8 mouse cellular contexts compared by ENCODE assay signal in the genomic region with DNA sequence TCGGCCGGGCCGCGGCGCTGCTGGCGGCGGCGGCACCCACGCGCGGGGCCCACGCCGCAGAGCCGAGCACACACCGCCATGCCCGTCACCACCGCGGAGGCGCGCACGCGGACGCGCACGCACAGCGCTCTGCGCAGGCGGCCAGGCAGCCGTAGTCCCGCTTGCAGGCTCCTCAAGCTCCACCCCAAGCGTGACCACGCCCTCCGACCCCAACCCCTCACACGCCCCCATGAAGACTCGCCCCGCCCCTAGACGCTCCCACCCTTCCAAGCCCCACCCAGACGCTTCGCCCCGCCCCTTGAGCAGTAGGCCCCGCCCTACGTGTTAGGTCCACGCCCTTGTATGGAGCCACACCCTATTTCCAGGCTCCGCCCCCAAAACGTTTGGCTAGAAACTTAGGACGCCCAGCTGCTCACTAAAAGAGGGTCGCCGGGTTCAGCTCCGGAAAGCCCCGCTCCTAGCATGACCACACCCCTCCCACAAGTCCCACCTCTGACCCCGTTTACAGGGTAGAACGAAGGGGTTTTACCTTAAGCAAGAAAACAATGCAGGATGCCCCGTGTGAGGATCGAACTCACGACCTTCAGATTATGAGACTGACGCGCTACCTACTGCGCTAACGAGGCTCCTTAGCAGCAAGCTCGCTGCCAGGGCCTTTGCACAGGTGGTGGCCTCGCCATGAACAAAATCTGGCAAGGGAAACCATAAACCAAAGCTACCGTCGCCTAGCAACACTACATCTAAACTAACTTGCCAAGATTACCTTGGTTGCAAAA. TPM values are rescaled to one million over a fixed set of nuclear protein-coding genes. Genes with fewer than 3 reads are reported as not detected.
DNase-seq lines count a peak whose midpoint lies in the region; ATAC-seq and TF ChIP-seq lines count a peak whose summit lies in the region.

TSS of gene Fbxo31 (minus strand) at position 131 of the 776 bp plus-strand sequence.

- peak; percentile 93 to 95 for DNase-seq in heart, postnatal 10 days
- peak; percentile 78 for DNase-seq in large intestine, adult 2 months (ENCODE audit: low read depth, low spot score)
- DNase-seq in liver, postnatal 0 days, result peak; percentile 99
- DNase-seq in testis, postnatal 10 days (ENCODE audit: low spot score), result peak; percentile 99

- WGBS in forebrain, embryonic 13.5 days, result 2% methylated on average over 33 of the region's 63 CpGs
- 1% methylated on average over 63 of the region's 63 CpGs for WGBS in large intestine, adult 2 months
- 1% methylated on average over 45 of the region's 63 CpGs for WGBS in liver, postnatal 0 days (ENCODE audit: insufficient replicate concordance)
- WGBS in neural tube, embryonic 14.5 days, result under 1% methylated on average over 62 of the region's 63 CpGs

- H3K9ac ChIP-seq in ES-Bruce4 (ENCODE audit: low read depth, poor library complexity, severe bottlenecking), result peak within 1 kb of the TSS; percentile 76
- H3K9ac ChIP-seq in forebrain, embryonic 13.5 days, result peak within 1 kb of the TSS; percentile 89
- peak within 1 kb of the TSS; percentile 83 for H3K9ac ChIP-seq in liver, postnatal 0 days (replicated peaks)
- H3K9ac ChIP-seq in neural tube, embryonic 14.5 days (replicated peaks; ENCODE audit: low read depth, low read length), result peak within 1 kb of the TSS; percentile 87

- H3K4me3 ChIP-seq in ES-Bruce4 (ENCODE audit: low read depth, low read length), result peak within 1 kb of the TSS; percentile 84
- peak within 1 kb of the TSS; percentile 88 for H3K4me3 ChIP-seq in forebrain, embryonic 13.5 days
- peak within 1 kb of the TSS; percentile 92 for H3K4me3 ChIP-seq in liver, postnatal 0 days (ENCODE audit: low read depth, low read length)
- H3K4me3 ChIP-seq in neural tube, embryonic 14.5 days (ENCODE audit: low read depth, low read length), result peak within 1 kb of the TSS; percentile 88

- TF ChIP-seq POLR2A in ES-Bruce4 (IDR thresholded peaks at IDR 0.05; ENCODE audit: insufficient read depth, low read length), result peak; percentile 92

- no peak within 1 kb of the TSS for H3K27ac ChIP-seq in ES-Bruce4 (ENCODE audit: insufficient read depth, low read length)
- H3K27ac ChIP-seq in forebrain, embryonic 13.5 days, result peak within 1 kb of the TSS; percentile 66
- peak within 1 kb of the TSS; percentile 96 for H3K27ac ChIP-seq in liver, postnatal 0 days (ENCODE audit: low read depth)
- H3K27ac ChIP-seq in neural tube, embryonic 14.5 days (ENCODE audit: low read depth, low read length), result peak within 1 kb of the TSS; percentile 72

- TF ChIP-seq CTCF in ES-Bruce4 (IDR thresholded peaks at IDR 0.05; ENCODE audit: low read depth, low read length), result no peak
- TF ChIP-seq CTCF in liver, postnatal 0 days (IDR thresholded peaks at IDR 0.05; ENCODE audit: low read depth), result no peak

- peak; percentile 79 for ATAC-seq in cerebellum, adult (ENCODE audit: insufficient number of reproducible peaks, low FRiP score, low TSS enrichment)
- ATAC-seq in forebrain, embryonic 13.5 days, result peak; percentile 97
- peak; percentile 83 for ATAC-seq in liver, postnatal 0 days
- ATAC-seq in neural tube, embryonic 14.5 days (ENCODE audit: low read depth), result peak; percentile 94

- peak; percentile 64; the same call in 1 of the 2 replicates for TF ChIP-seq EP300 in ES-Bruce4 (IDR thresholded peaks at IDR 0.05; ENCODE audit: insufficient read depth, low read depth, low read length)
- no peak for TF ChIP-seq EP300 in liver, postnatal 0 days (IDR thresholded peaks at IDR 0.05; ENCODE audit: low read depth)

- H3K4me2 ChIP-seq in forebrain, embryonic 13.5 days, result peak within 1 kb of the TSS; percentile 88
- H3K4me2 ChIP-seq in liver, postnatal 0 days (ENCODE audit: low read depth, low read length), result peak within 1 kb of the TSS; percentile 99
- H3K4me2 ChIP-seq in neural tube, embryonic 14.5 days (ENCODE audit: low read depth, low read length), result peak within 1 kb of the TSS; percentile 91

- no peaks in the 10 kb centered on the region for H3K4me1 ChIP-seq in ES-Bruce4 (ENCODE audit: control insufficient read depth, insufficient read depth, low read length)
- H3K4me1 ChIP-seq in forebrain, embryonic 13.5 days, result peaks cover 22% of the 10 kb centered on the region
- H3K4me1 ChIP-seq in liver, postnatal 0 days (ENCODE audit: insufficient read depth), result peaks cover 41% of the 10 kb centered on the region
- H3K4me1 ChIP-seq in neural tube, embryonic 14.5 days (ENCODE audit: control insufficient read depth, insufficient read depth, low read length), result peaks cover 25% of the 10 kb centered on the region

- no peaks in the 10 kb centered on the region for H3K27me3 ChIP-seq in ES-Bruce4 (ENCODE audit: control insufficient read depth, insufficient read depth, low read length, poor library complexity, severe bottlenecking)
- no peaks in the 10 kb centered on the region; the same call in 1 of the 2 replicates for H3K27me3 ChIP-seq in forebrain, embryonic 13.5 days
- no peaks in the 10 kb centered on the region for H3K27me3 ChIP-seq in liver, postnatal 0 days (ENCODE audit: insufficient read depth, low read length)
- H3K27me3 ChIP-seq in neural tube, embryonic 14.5 days (ENCODE audit: control insufficient read depth, insufficient read depth, low read length), result no peaks in the 10 kb centered on the region

- no peaks in the 10 kb centered on the region for H3K36me3 ChIP-seq in ES-Bruce4 (ENCODE audit: control insufficient read depth, insufficient read depth, low read length, poor library complexity, severe bottlenecking)
- H3K36me3 ChIP-seq in forebrain, embryonic 13.5 days (ENCODE audit: poor library complexity, severe bottlenecking), result no peaks in the 10 kb centered on the region
- H3K36me3 ChIP-seq in liver, postnatal 0 days (replicated peaks; ENCODE audit: insufficient read depth, low read length), result no peaks in the 10 kb centered on the region
- H3K36me3 ChIP-seq in neural tube, embryonic 14.5 days (ENCODE audit: control insufficient read depth, insufficient read depth, low read length), result no peaks in the 10 kb centered on the region

- H3K9me3 ChIP-seq in ES-Bruce4 (replicated peaks; ENCODE audit: control insufficient read depth, insufficient read depth, low read length, poor library complexity, severe bottlenecking), result no peaks in the 10 kb centered on the region
- H3K9me3 ChIP-seq in forebrain, embryonic 13.5 days (replicated peaks), result no peaks in the 10 kb centered on the region
- no peaks in the 10 kb centered on the region for H3K9me3 ChIP-seq in liver, postnatal 0 days (ENCODE audit: low read length)
- no peaks in the 10 kb centered on the region for H3K9me3 ChIP-seq in neural tube, embryonic 14.5 days (ENCODE audit: control insufficient read depth, low read length)

- intact Hi-C loops in heart, postnatal 10 days (cut with DNase I), result loop anchor here (2.0 kb wide), 1 partner anchor 16 kb away; no protein-coding TSS in a partner anchor

RNA-seq across cellular contexts. Expression of gene Fbxo31, which starts in this region (rescaled TPM):
- polyA plus RNA-seq in ES-Bruce4 (2011; ENCODE audit: insufficient read depth, insufficient read length, low read depth, missing spikeins), result 14.4 and 17.7 TPM in 2 replicates
- 18.6 and 19.1 TPM in 2 replicates for polyA plus RNA-seq in forebrain, embryonic 13.5 days (2015; fragmentation: Nextera tagmentation; extraction: Ambion mirVana)
- 10 to 100 TPM; 30.2 to 51.0 TPM for total RNA-seq in heart, postnatal 10 days (2021)
- polyA plus RNA-seq in large intestine, adult 2 months (2012; rRNA removed), result 11.1 and 12.5 TPM in 2 replicates
- 12.3 and 13.9 TPM in 2 replicates for polyA plus RNA-seq in liver, postnatal 0 days (2015; fragmentation: Nextera tagmentation; extraction: Ambion mirVana)
- polyA plus RNA-seq in neural tube, embryonic 14.5 days (2014; fragmentation: Nextera tagmentation; extraction: Ambion mirVana), result 33.9 and 39.6 TPM in 2 replicates
